Mouse (Mus musculus): Measurements from ENCODE around the gene Gm29423.
"Not testable (repeated sequence)": the region's sequence is repeated elsewhere in the genome, so short reads cannot be mapped to it uniquely, and the experiment has no call there.

Gm29423 gene

GRCm38 (mm10) chrY:70303187-70303586, at the start of gene Gm29423, which contains the start of gene Gm29644:
Gm29423 (minus strand) TSS chrY:70303287.
Gm29644 (minus strand) TSS chrY:70303343.
- not testable (repeated sequence) for DNase-seq (ENCODE audit: extremely low spot score, low spot score)

GRCm38 (mm10) chrY:70273542-70273941, 29.5 kb downstream of the Gm29423 start, which contains the start of gene Gm21118:
Gm21118 (minus strand) TSS chrY:70273642.
- not testable (repeated sequence) for DNase-seq (ENCODE audit: extremely low spot score, low spot score)
